Mouse (Mus musculus) macrophage (primary cell): Measurements from ENCODE around the gene Cep97. TPM values are rescaled to one million over a fixed set of nuclear protein-coding genes. Genes with fewer than 3 reads are reported as not detected.
A peak's percentile ranks its signal among the peaks of the same experiment; 100 is the strongest.
"Not testable (repeated sequence)": the region's sequence is repeated elsewhere in the genome, so short reads cannot be mapped to it uniquely, and the experiment has no call there.

Experiments
- H3K27ac ChIP-seq: fragments of 350-480 bp; formaldehyde crosslinking; 2 replicates; pipeline ENCODE4 v1.9.0; 2021
- H3K36me3 ChIP-seq: fragments of 350-480 bp; formaldehyde crosslinking; 2 replicates; pipeline ENCODE4 v1.9.0; 2021; ENCODE audit errors: inconsistent target
- H3K4me3 ChIP-seq: fragments of 350-480 bp; formaldehyde crosslinking; 2 replicates; pipeline ENCODE4 v1.9.0; 2021; ENCODE audit errors: inconsistent target
- H3K79me2 ChIP-seq: fragments of 350-480 bp; formaldehyde crosslinking; 2 replicates; pipeline ENCODE4 v1.9.0; 2021; ENCODE audit errors: inconsistent target
- WGBS: methylation state at CpG from one replicate; pipeline ENCODE4 v1.1.7; 2026; ENCODE audit warnings: inconsistent platforms; ENCODE audit not compliant: missing documents; 5-methylcytosine and 5-hydroxymethylcytosine counted together
- polyA plus RNA-seq: library from polyadenylated mRNA; stranded (reverse); fragments of 250-400 nt; gene quantifications from 3 replicates; pipeline ENCODE4 v1.2.4, GENCODE M21; 2018; ENCODE audit warnings: inconsistent platforms
- total RNA-seq, 78 experiments: library from RNA; depleted of rRNA; stranded (reverse); fragments of 250-400 nt; gene quantifications; 1 replicate in 9 of 78; 2 replicates in 24 of 78; 3 replicates in 43 of 78; 4 replicates in 2 of 78; pipeline ENCODE4 v1.2.4; 2018; ENCODE audit warnings: inconsistent platforms in 56 of 78

Gene Cep97
- total RNA-seq (2018; cell fraction: chromatin; rRNA removed) = 10 to 100 TPM in 3 of 26 experiments, 1 to 10 TPM in 19, under 1 TPM in 3, not detected in 1; 0.62 to 14.0 (median 5.3) TPM
- total RNA-seq (2018; cell fraction: cytosol; rRNA removed) = 1 to 10 TPM in 19 of 26 experiments, under 1 TPM in 7; 0.38 to 3.1 (median 1.3) TPM
- total RNA-seq (2018; cell fraction: nucleus; rRNA removed) = 1 to 10 TPM in 21 of 26 experiments, under 1 TPM in 5; 0.21 to 8.3 (median 2.8) TPM
- polyA plus RNA-seq = 1.2 to 2.2 TPM (median 1.5 TPM) in 3 replicates

DNA sequence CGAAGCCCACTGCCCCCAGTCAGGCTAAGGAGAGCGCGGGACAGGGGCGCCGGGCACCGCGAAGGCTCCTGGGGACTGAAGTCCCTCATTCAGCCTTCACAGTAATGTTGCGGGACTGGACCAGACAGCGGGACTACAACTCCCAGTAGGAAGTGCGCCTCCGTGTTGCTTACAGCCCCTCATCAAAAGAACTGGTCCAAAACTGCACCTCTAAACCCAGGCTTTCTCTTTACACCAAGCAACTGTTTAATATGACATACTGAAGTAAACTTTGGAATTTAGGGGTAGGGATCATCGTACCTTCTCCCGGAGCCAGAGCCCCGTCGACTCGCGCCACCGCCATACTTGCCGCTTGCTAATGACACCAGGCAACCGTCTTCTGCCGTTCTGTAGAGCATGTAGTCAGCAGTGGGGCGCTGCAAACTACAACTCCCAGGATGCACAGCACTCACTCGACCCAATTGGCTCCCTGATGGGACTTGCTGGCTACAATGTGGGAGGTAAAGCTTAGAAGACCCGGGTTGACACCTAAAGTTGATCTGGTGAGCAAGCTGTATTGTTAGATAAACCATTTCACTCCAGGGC is at the start of gene Cep97:
TSS of gene Cep97 (minus strand) at position 403 of the 585 bp plus-strand sequence.
- Histone ChIP-seq H3K4me3 (peak within 1 kb of the TSS; percentile 99), H3K79me2 (no peaks in the 10 kb centered on the region), H3K27ac (peak within 1 kb of the TSS; percentile 21; the same call in 1 of the 2 replicates), H3K36me3 (no peaks in the 10 kb centered on the region)
- under 1% methylated on average over 24 of the region's 24 CpGs for WGBS

- peaks cover 19% of the 10 kb centered on the region; the same call in 1 of the 2 replicates for H3K36me3 ChIP-seq
- H3K27ac ChIP-seq = peak overlapping the region; percentile 52
- peak overlapping the region; percentile 82 for H3K4me3 ChIP-seq
- H3K79me2 ChIP-seq = peaks cover 68% of the 10 kb centered on the region
- 3% methylated on average over 13 of the region's 14 CpGs for WGBS
Observed at GRCm38 (mm10) chr16:55974903-55975285, 40.2 kb upstream of the Cep97 start.

- Histone ChIP-seq H3K27ac (peak overlapping the region; percentile 52), H3K79me2 (peaks cover 68% of the 10 kb centered on the region), H3K36me3 (peaks cover 25% of the 10 kb centered on the region; the same call in 1 of the 2 replicates), H3K4me3 (peak overlapping the region; percentile 82)
- 2% methylated on average over 31 of the region's 55 CpGs for WGBS
Observed at GRCm38 (mm10) chr16:55974256-55974902, 39.7 kb upstream of the Cep97 start.

DNA sequence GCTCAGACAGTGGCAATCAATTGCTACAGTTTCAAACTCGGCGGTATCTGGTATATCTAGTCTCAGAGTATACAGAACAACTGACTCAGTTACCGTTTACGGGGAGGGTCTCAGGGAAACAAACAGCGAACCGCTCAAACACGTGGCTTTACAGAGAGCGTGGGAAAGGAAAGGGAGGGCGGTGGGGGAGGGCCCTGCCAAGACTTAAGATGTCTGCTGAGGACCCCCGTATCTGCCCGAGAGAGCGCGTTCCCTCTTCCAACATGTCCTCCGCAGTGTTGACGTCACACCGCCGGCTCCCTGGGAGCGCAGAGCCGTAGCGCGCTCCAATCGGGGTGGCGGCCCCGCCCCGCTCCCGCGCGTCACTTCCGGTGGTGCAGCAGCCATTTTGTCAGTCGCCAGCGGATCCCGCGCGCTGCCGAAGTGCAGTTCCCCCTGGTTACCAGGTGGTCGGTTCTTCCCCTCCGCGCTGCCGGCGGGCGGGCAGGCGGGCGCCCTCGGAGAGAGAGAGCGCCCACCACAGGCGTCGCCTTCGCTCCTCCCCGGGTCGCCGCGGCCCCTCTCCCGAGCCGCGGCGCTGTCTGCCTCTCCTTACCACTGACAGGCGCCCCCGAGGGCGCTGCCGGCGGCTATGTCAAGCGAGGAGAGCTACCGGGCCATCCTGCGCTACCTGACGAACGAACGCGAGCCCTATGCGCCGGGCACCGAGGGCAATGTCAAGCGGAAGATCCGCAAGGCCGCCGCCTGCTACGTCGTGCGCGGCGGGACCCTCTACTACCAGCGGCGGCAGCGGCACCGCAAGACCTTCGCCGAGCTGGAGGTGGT is 39.0 kb upstream of the Cep97 start, which contains the start of gene Zbtb11:
TSS of gene Zbtb11 (plus strand) at position 453 of the 825 bp plus-strand sequence.
- H3K4me3 ChIP-seq = peak within 1 kb of the TSS; percentile 82
- H3K27ac ChIP-seq = peak within 1 kb of the TSS; percentile 52
- H3K36me3 ChIP-seq = peaks cover 32% of the 10 kb centered on the region; the same call in 1 of the 2 replicates
- under 1% methylated on average over 74 of the region's 86 CpGs for WGBS
- peaks cover 68% of the 10 kb centered on the region for H3K79me2 ChIP-seq

DNA sequence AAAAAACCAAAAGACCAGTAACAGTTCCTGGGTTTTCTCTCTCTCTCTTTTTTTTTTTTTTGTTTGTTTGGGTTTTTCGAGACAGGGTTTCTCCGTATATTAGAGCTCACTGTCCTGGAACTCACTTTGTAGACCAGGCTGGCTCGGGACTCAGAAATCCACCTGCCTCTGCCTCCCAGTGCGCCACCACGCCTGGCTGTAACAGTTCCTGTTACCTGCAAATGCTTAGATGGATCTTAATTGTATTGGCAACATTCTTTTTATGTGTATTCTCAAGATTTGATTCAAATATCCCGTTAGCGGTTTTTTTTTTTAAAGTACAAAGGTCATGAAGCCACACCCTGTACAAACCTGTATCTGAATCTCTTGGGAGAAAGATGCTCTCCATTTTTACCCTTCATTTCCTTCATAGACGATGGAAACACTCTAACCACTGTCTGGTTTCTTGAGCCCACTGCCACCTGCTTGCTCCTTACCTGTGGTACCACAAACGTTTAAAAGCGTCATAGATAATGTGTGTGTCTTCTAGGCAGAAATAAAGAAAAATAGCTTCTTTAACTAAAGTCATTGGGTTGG is 38.1 kb upstream of the Cep97 start:
- Histone ChIP-seq H3K27ac (0 out of 2 replicates have a peak overlapping the region, but pooled peaks have one; percentile 7), H3K79me2 (peaks cover 67% of the 10 kb centered on the region), H3K36me3 (peaks cover 34% of the 10 kb centered on the region; the same call in 1 of the 2 replicates), H3K4me3 (peak overlapping the region; percentile 48)
- WGBS = 70% methylated on average over 9 of the region's 10 CpGs

DNA sequence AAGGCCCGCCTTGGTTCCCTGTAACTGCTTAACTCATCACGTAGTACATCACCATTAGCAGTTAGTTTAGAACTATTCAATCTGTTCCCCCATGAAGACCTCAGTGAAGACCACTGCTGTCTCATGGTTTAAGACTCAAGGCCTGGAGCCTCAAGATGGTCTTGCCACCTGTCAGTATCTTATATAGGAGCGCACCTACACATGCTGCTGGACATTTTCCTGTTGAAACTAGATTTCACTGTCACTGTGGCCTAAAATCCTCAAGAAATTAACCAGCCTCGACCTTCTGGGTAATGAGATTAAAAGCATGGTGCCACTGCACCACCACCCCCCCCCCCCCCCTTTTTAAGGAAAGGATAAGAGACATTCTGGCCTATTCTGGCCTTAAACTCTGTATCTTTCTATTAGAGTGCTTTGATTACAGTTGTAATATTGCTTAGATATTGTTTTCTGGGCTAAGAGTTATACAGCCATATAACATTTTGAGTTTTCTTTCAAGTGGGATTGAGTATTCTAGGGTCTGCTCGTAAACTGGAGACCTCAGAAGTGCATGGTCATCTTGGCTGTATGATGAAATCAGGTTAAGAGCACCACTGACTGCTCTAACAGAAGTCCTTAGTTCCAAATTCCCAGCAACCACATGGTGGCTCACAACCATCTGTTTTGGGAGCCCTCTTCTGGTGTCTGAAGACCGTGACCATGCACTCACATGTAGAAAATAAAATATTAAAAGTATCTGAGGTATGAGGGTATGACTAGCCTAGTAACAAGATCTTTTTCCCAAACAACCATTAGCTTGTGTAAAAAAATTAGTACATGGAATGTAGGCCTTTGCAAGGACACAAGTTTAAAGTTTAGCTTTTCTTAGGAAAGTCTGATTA is 37.3 kb upstream of the Cep97 start:
- WGBS = 61% methylated on average over 6 of the region's 6 CpGs
- Histone ChIP-seq H3K79me2 (peaks cover 67% of the 10 kb centered on the region), H3K4me3 (no peak overlapping the region), H3K36me3 (peaks cover 34% of the 10 kb centered on the region; the same call in 1 of the 2 replicates), H3K27ac (no peak overlapping the region)

DNA sequence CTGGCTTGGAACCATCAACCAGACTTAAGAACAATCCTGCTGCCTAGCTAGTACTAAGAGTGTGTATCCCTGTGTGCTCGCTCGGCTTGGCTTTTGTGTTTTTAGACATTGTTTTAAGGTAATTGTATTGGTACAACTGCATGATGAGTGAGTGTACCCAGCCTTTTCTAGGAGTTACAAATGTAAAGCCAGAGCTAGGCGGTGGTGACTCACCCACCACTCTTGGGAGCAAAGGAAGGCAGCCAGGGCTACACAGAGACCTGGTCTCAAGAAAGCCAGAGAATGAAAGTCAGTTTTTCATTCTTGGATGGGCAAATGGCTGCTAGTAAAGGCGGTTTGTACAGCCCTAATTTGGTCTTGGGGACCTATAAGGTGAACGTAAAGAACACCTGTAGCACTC is 35.8 kb upstream of the Cep97 start:
- WGBS = 96% methylated on average over 5 of the region's 5 CpGs

GRCm38 (mm10) chr16:55969147-55969546 is 34.5 kb upstream of the Cep97 start:
- 38% methylated on average over 1 of the region's 3 CpGs for WGBS
- H3K79me2 ChIP-seq = peaks cover 48% of the 10 kb centered on the region
- H3K36me3 ChIP-seq = peaks cover 34% of the 10 kb centered on the region; the same call in 1 of the 2 replicates
- no peak overlapping the region for H3K4me3 ChIP-seq
- H3K27ac ChIP-seq = no peak overlapping the region

More for the DNA sequence above, 35.8 kb upstream of the Cep97 start:
- Histone ChIP-seq H3K79me2 (peaks cover 58% of the 10 kb centered on the region), H3K4me3 (no peak overlapping the region), H3K36me3 (peaks cover 34% of the 10 kb centered on the region; the same call in 1 of the 2 replicates), H3K27ac (no peak overlapping the region)

- H3K4me3 ChIP-seq = peak overlapping the region; percentile 87
- H3K27ac ChIP-seq = peak overlapping the region; percentile 51
- H3K36me3 ChIP-seq = peaks cover 34% of the 10 kb centered on the region; the same call in 1 of the 2 replicates
- 40% methylated on average over 1 of the region's 1 CpGs for WGBS
- H3K79me2 ChIP-seq = peaks cover 48% of the 10 kb centered on the region
Observed at GRCm38 (mm10) chr16:55967221-55967620, 32.6 kb upstream of the Cep97 start.

DNA sequence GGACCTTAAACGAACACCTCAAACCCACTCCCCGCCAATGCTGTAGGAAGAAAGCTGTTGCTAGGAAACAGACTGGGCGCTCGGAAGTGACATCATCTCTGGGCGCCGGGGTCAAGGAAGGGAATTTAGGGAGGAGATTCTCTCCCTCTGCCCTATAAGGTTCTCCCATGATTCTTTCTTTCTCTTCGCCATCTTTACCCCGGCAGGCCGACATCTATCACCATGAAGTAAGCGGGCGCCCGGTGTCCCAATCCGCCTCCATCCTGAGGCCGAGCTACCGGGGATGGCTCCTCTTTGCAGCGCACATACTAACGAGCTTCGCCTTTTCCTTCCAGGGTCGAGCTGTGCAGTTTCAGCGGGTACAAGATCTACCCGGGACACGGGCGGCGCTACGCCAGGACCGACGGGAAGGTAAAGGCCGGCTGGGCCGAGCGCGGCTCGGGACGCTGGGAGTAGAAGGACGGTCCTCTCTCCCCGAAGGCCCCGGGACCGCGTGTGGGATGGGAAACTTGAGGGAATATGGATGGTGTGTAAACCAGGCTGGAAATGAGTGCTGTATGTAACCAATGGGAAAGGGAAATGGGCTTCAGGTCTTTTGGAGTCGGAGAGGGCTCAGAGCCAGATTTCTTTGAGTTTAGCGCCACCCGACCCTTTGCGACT is 31.7 kb upstream of the Cep97 start, which contains the start of gene Rpl24:
TSS of gene Rpl24 (plus strand) at position 64 of the 660 bp plus-strand sequence.
- Histone ChIP-seq H3K79me2 (peaks cover 48% of the 10 kb centered on the region), H3K27ac (peak within 1 kb of the TSS; percentile 51), H3K36me3 (peaks cover 29% of the 10 kb centered on the region; the same call in 1 of the 2 replicates), H3K4me3 (peak within 1 kb of the TSS; percentile 87)
- WGBS = under 1% methylated on average over 37 of the region's 42 CpGs

GRCm38 (mm10) chr16:55964126-55964949 is 29.7 kb upstream of the Cep97 start:
- Histone ChIP-seq H3K36me3 (peaks cover 9% of the 10 kb centered on the region; the same call in 1 of the 2 replicates), H3K27ac (no peak overlapping the region), H3K4me3 (no peak overlapping the region), H3K79me2 (peaks cover 29% of the 10 kb centered on the region)
- WGBS = 65% methylated on average over 4 of the region's 4 CpGs

DNA sequence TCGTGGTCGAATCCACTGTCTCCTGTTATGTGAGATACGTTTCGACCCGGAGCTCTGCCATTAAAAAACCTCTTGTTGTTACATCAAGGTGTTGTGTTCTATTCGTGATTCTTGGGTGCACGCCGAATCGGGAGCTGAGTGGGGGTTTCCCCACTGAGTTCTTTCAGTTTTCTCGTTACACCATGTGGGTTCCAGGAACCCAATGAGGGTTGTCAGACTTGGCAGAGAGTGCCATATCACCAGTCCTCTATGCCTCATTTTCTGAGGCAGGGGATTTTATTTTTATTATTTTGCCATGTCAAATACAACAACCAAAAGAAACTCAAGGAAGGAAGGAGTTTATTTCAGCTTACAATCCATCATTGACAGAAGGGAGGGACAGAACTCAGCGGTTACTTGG is 28.4 kb upstream of the Cep97 start:
- 93% methylated on average over 5 of the region's 11 CpGs for WGBS
- H3K79me2 ChIP-seq = peaks cover 17% of the 10 kb centered on the region
- not testable (repeated sequence) for H3K4me3 ChIP-seq, H3K36me3 ChIP-seq, H3K27ac ChIP-seq
